In the genomic region with DNA sequence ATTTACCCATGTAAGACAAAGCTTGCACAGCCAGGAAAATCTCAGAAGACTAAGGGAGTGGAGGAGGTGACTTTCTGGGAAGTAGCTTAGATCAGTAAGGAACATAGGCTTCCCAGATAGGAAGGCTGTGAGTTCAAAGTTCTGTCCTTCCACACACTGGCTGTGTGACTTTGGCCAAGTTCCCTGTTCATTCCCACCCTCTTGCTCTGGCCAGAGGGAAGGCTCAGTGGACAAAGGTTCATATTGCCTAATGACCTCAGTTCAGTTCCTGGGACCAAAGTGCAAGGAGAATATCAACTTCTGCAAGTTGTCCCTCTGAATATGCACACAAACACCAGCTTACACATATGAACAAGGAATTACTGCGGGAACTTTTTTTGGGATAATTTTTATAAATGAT, we compare ENCODE assay signal across 32 mouse cellular contexts.
DNase-seq lines count a peak whose midpoint lies in the region; ATAC-seq and TF ChIP-seq lines count a peak whose summit lies in the region.
"Had no signal": no experiment of that assay in that cellular context is flagged by ENCODE, and none has a peak within 500 bp of the region (broad histone marks: within the 10 kb centered on the region; RNA-seq: fewer than 3 reads in every experiment).

No protein-coding gene starts in this region.

- H3K9ac ChIP-seq in kidney, embryonic 16.5 days (replicated peaks; ENCODE audit: low read length) = no peak overlapping the region
- no peak overlapping the region for H3K9ac ChIP-seq in intestine, embryonic 15.5 days
- H3K9ac ChIP-seq in intestine, postnatal 0 days (ENCODE audit: low read depth, low read length) = no peak overlapping the region
- H3K9ac ChIP-seq in stomach, embryonic 16.5 days (ENCODE audit: low read length) = no peak overlapping the region
- no peak overlapping the region for H3K9ac ChIP-seq in forebrain, embryonic 15.5 days (replicated peaks)
- H3K9ac ChIP-seq: embryonic facial prominence, embryonic 12.5 days; hindbrain, embryonic 14.5 days; limb, embryonic 15.5 days; lung, embryonic 14.5 days; neural tube, embryonic 15.5 days; stomach, embryonic 15.5 days had no signal

- no peak for TF ChIP-seq POLR2A in cerebellum, adult 2 months (IDR thresholded peaks at IDR 0.05; ENCODE audit: borderline replicate concordance, insufficient read depth, low read length)

- no peak overlapping the region for H3K4me3 ChIP-seq in kidney, embryonic 16.5 days (ENCODE audit: low read length)
- no peak overlapping the region for H3K4me3 ChIP-seq in intestine, embryonic 15.5 days (replicated peaks)
- no peak overlapping the region for H3K4me3 ChIP-seq in intestine, postnatal 0 days (ENCODE audit: low read depth, low read length)
- no peak overlapping the region for H3K4me3 ChIP-seq in stomach, embryonic 16.5 days (replicated peaks; ENCODE audit: low read length)
- no peak overlapping the region for H3K4me3 ChIP-seq in forebrain, embryonic 15.5 days
- H3K4me3 ChIP-seq in cerebellum, adult 2 months (replicated peaks; ENCODE audit: insufficient read depth, low read depth, low read length) = no peak overlapping the region
- H3K4me3 ChIP-seq: embryonic facial prominence, embryonic 12.5 days; limb, embryonic 10.5 days; limb, embryonic 15.5 days; neural tube, embryonic 15.5 days; stomach, embryonic 15.5 days had no signal

- H3K4me2 ChIP-seq in kidney, embryonic 16.5 days (replicated peaks; ENCODE audit: low read depth, low read length) = no peak overlapping the region
- no peak overlapping the region for H3K4me2 ChIP-seq in intestine, embryonic 15.5 days (replicated peaks)
- 0 out of 2 replicates have a peak overlapping the region, but pooled peaks have one; percentile 13 for H3K4me2 ChIP-seq in intestine, postnatal 0 days (replicated peaks; ENCODE audit: low read depth)
- no peak overlapping the region for H3K4me2 ChIP-seq in stomach, embryonic 16.5 days (ENCODE audit: low read depth, low read length)
- H3K4me2 ChIP-seq in forebrain, embryonic 15.5 days (replicated peaks) = no peak overlapping the region
- H3K4me2 ChIP-seq: embryonic facial prominence, embryonic 12.5 days; heart, embryonic 11.5 days; hindbrain, embryonic 14.5 days; limb, embryonic 15.5 days; lung, embryonic 14.5 days; neural tube, embryonic 15.5 days; stomach, embryonic 15.5 days had no signal

- 98% methylated on average over 1 of the region's 1 CpGs for WGBS in kidney, embryonic 16.5 days
- WGBS in intestine, embryonic 15.5 days = 96% methylated on average over 1 of the region's 1 CpGs
- 87% methylated on average over 1 of the region's 1 CpGs for WGBS in intestine, postnatal 0 days
- 92% methylated on average over 1 of the region's 1 CpGs for WGBS in stomach, embryonic 16.5 days
- 95% methylated on average over 1 of the region's 1 CpGs for WGBS in forebrain, embryonic 15.5 days
- WGBS in cerebellum, adult 2 months = 100% methylated on average over 1 of the region's 1 CpGs

- no peak for ATAC-seq in kidney, embryonic 16.5 days (ENCODE audit: low FRiP score, low TSS enrichment)
- peak; percentile 84 for ATAC-seq in intestine, embryonic 15.5 days
- ATAC-seq in intestine, postnatal 0 days = peak; percentile 92
- ATAC-seq in stomach, embryonic 16.5 days (ENCODE audit: insufficient read depth, low FRiP score) = peak; percentile 56; the same call in 1 of the 2 replicates
- no peak for ATAC-seq in forebrain, embryonic 15.5 days (replicated peaks)
- ATAC-seq: activated CD4-positive, CD25-positive, alpha-beta regulatory T cell, adult 4 months; forebrain, embryonic 14.5 days had no signal

- no peaks in the 10 kb centered on the region for H3K4me1 ChIP-seq in kidney, embryonic 16.5 days (ENCODE audit: insufficient read depth, low read length)
- H3K4me1 ChIP-seq in intestine, embryonic 15.5 days (replicated peaks) = no peaks in the 10 kb centered on the region
- peaks cover 7% of the 10 kb centered on the region for H3K4me1 ChIP-seq in intestine, postnatal 0 days (replicated peaks; ENCODE audit: control insufficient read depth, insufficient read depth, low read length)
- no peaks in the 10 kb centered on the region for H3K4me1 ChIP-seq in stomach, embryonic 16.5 days (ENCODE audit: control insufficient read depth, insufficient read depth, low read length)
- no peaks in the 10 kb centered on the region for H3K4me1 ChIP-seq in forebrain, embryonic 15.5 days
- no peaks in the 10 kb centered on the region for H3K4me1 ChIP-seq in cerebellum, adult 2 months (ENCODE audit: control insufficient read depth, insufficient read depth, low read length)
- H3K4me1 ChIP-seq: embryonic facial prominence, embryonic 12.5 days; limb, embryonic 10.5 days; limb, embryonic 15.5 days; neural tube, embryonic 15.5 days; stomach, embryonic 15.5 days had no signal

- H3K27me3 ChIP-seq in kidney, embryonic 16.5 days (ENCODE audit: insufficient read depth, low read length) = no peaks in the 10 kb centered on the region
- H3K27me3 ChIP-seq in intestine, embryonic 15.5 days (replicated peaks) = no peaks in the 10 kb centered on the region
- H3K27me3 ChIP-seq in intestine, postnatal 0 days (replicated peaks; ENCODE audit: control insufficient read depth, insufficient read depth, low read length) = no peaks in the 10 kb centered on the region
- H3K27me3 ChIP-seq in stomach, embryonic 16.5 days (ENCODE audit: control insufficient read depth, insufficient read depth, low read length) = no peaks in the 10 kb centered on the region
- no peaks in the 10 kb centered on the region for H3K27me3 ChIP-seq in forebrain, embryonic 15.5 days
- no peaks in the 10 kb centered on the region for H3K27me3 ChIP-seq in cerebellum, adult 2 months (ENCODE audit: control insufficient read depth, insufficient read depth, low read length)
- H3K27me3 ChIP-seq: CH12.LX; embryonic facial prominence, embryonic 12.5 days; limb, embryonic 15.5 days; neural tube, embryonic 15.5 days; stomach, embryonic 15.5 days had no signal

- no peaks in the 10 kb centered on the region for H3K9me3 ChIP-seq in kidney, embryonic 16.5 days (ENCODE audit: low read length)
- H3K9me3 ChIP-seq in intestine, embryonic 15.5 days = no peaks in the 10 kb centered on the region
- H3K9me3 ChIP-seq in intestine, postnatal 0 days (ENCODE audit: control insufficient read depth) = no peaks in the 10 kb centered on the region
- H3K9me3 ChIP-seq in stomach, embryonic 16.5 days (replicated peaks; ENCODE audit: control insufficient read depth, low read length) = no peaks in the 10 kb centered on the region
- H3K9me3 ChIP-seq in forebrain, embryonic 15.5 days = no peaks in the 10 kb centered on the region
- H3K9me3 ChIP-seq: embryonic facial prominence, embryonic 12.5 days; limb, embryonic 10.5 days; limb, embryonic 15.5 days; neural tube, embryonic 15.5 days; stomach, embryonic 15.5 days had no signal

- no peak for TF ChIP-seq CTCF in intestine, postnatal 0 days (IDR thresholded peaks at IDR 0.05; ENCODE audit: low read depth)
- TF ChIP-seq CTCF in cerebellum, adult 2 months (IDR thresholded peaks at IDR 0.05; ENCODE audit: borderline replicate concordance, insufficient read depth, low read depth, low read length) = no peak

- H3K27ac ChIP-seq in kidney, embryonic 16.5 days (ENCODE audit: low read length) = no peak overlapping the region
- H3K27ac ChIP-seq in intestine, embryonic 15.5 days = no peak overlapping the region
- no peak overlapping the region for H3K27ac ChIP-seq in intestine, postnatal 0 days (ENCODE audit: low read depth, low read length)
- no peak overlapping the region for H3K27ac ChIP-seq in stomach, embryonic 16.5 days (ENCODE audit: low read length)
- no peak overlapping the region for H3K27ac ChIP-seq in forebrain, embryonic 15.5 days (replicated peaks)
- H3K27ac ChIP-seq in cerebellum, adult 2 months (ENCODE audit: insufficient read depth, low read length) = no peak overlapping the region
- H3K27ac ChIP-seq: embryonic facial prominence, embryonic 12.5 days; hindbrain, embryonic 14.5 days; limb, embryonic 10.5 days; limb, embryonic 15.5 days; neural tube, embryonic 15.5 days; stomach, embryonic 15.5 days had no signal

- DNase-seq in kidney, adult 9 months = peak; percentile 75
- DNase-seq in cerebellum, adult 2 months = no peak
- DNase-seq: adrenal gland, postnatal 10 days; cerebellum, adult 9-10 months; cerebellum, postnatal 36 days; embryo, embryonic 11 days; gastrocnemius, postnatal 25 days; heart, adult 11 months; heart, postnatal 36 days; layer of hippocampus, adult 9-11 months; lung, embryonic 14.5 days; lung, postnatal 14 days; midbrain, embryonic 14.5 days; retina, postnatal 1 day; right cerebral cortex, postnatal 14 days; thymus, adult 2 months; thymus, postnatal 36 days had no signal

- H3K36me3 ChIP-seq in kidney, embryonic 16.5 days (ENCODE audit: insufficient read depth, low read length) = no peaks in the 10 kb centered on the region
- H3K36me3 ChIP-seq in intestine, embryonic 15.5 days = no peaks in the 10 kb centered on the region
- no peaks in the 10 kb centered on the region for H3K36me3 ChIP-seq in intestine, postnatal 0 days (ENCODE audit: control insufficient read depth, insufficient read depth)
- no peaks in the 10 kb centered on the region for H3K36me3 ChIP-seq in stomach, embryonic 16.5 days (ENCODE audit: control insufficient read depth, insufficient read depth, low read length)
- no peaks in the 10 kb centered on the region for H3K36me3 ChIP-seq in forebrain, embryonic 15.5 days
- H3K36me3 ChIP-seq: embryonic facial prominence, embryonic 12.5 days; limb, embryonic 10.5 days; limb, embryonic 15.5 days; neural tube, embryonic 15.5 days; stomach, embryonic 15.5 days had no signal

Comparison
In these comparisons a context has a peak if more than half of its experiments do, and no peak if none do; other contexts are left out.
1. ATAC-seq: peak in intestine, embryonic 15.5 days (single experiment), intestine, postnatal 0 days (single experiment) and stomach, embryonic 16.5 days (single experiment); none in kidney, embryonic 16.5 days (single experiment) and forebrain, embryonic 15.5 days (single experiment).